Mouse (Mus musculus): Measurements from ENCODE around the gene Prkd2.

- TF ChIP-seq CTCF (IDR thresholded peaks at IDR 0.05; ENCODE audit: borderline replicate concordance, control insufficient read depth, extremely low read depth, insufficient read depth, low read length, poor library complexity) (no peak), POLR2A (IDR thresholded peaks at IDR 0.05; ENCODE audit: control insufficient read depth, extremely low read depth, insufficient read depth, low read length, poor library complexity) (no peak)
These were observed 19.0 kb upstream of the Prkd2 start for GRCm38 (mm10) chr7:16823734-16824133.
